Mouse (Mus musculus) G1E (cell line): ENCODE measurements at regions not wholly inside any gene's neighbourhood (a gene's known extent, or its start where the extent isn't known, plus 50 kb on each side); places are given as distances from the start of the nearest gene placed in this dataset.

Experiments used
- CTCF ChIP-seq: IDR thresholded peaks from 2 replicates; pipeline ENCODE4 v1.5.1; 2012; ENCODE audit warnings: low read depth, low read length, inconsistent platforms, mixed read lengths
- GATA1 ChIP-seq: IDR thresholded peaks from 2 replicates; pipeline ENCODE4 v1.6.1; 2012; ENCODE audit warnings: borderline replicate concordance, low read length, inconsistent platforms, mixed read lengths
- TAL1 ChIP-seq: conservative IDR thresholded peaks from 2 replicates; pipeline ENCODE4 v1.6.1; 2012; ENCODE audit warnings: low read depth, low read length, inconsistent platforms, mixed read lengths

DNA sequence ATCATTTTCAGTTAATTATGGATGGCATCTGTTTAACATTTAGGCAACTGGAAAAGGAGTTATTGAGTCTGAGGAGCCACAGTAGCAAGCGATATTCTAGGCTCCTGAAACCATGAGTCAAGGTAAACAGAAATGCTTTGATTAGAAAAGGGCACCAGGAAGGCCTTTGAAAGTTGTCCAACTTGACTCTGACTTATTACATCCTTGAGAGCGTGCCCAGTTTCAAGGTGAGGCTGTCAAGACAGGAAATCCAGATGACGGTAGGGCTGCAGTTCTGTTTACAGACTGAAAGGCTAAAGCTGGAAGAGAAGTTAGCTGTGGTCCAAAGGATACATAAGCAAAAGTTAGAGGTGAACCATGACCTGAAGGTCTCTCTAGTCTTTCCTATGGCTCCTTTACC, 176.7 kb upstream of the Krr1 start:
- TF ChIP-seq CTCF = no peak
- TF ChIP-seq TAL1 = no peak
- TF ChIP-seq GATA1 = no peak
